ENCODE assay signal across 10 mouse cellular contexts in the genomic region with DNA sequence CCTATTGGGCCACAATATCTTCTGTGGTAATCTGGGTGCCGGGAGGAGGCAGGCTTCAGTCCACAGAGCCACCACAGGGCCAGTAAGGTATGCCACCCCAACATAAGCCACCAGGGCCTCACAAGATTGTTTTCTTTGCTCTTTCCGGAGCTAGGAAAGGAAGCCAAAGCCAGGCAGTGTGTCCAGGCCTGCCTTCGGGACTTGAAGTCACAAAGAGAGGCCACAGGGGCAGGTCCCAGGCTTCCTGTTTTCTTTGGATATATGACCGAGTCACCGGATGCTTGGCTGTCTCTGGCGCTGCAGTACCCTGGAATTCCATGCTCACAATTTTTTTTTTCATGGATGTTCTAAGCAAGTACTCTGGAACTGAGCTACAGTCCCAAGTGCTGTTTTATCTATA. TPM values are rescaled to one million over a fixed set of nuclear protein-coding genes. Genes with fewer than 3 reads are reported as not detected.
A peak's percentile ranks its signal among the peaks of the same experiment; 100 is the strongest.
DNase-seq lines count a peak whose midpoint lies in the region; ATAC-seq and TF ChIP-seq lines count a peak whose summit lies in the region.
"Had no signal": no experiment of that assay in that cellular context is flagged by ENCODE, and none has a peak within 500 bp of the region (broad histone marks: within the 10 kb centered on the region; RNA-seq: fewer than 3 reads in every experiment).

No protein-coding gene starts in this region.

- 0 out of 2 replicates have a peak, but pooled peaks have one; percentile 2 for TF ChIP-seq CTCF in kidney, adult 2 months (conservative IDR thresholded peaks at IDR 0.05; ENCODE audit: insufficient read depth, insufficient read length, low read depth, low read length)
- TF ChIP-seq CTCF in midbrain, postnatal 0 days (IDR thresholded peaks at IDR 0.05) = no peak

- DNase-seq in adrenal gland, postnatal 10 days = peak; percentile 62
- DNase-seq in embryonic facial prominence, embryonic 14.5 days (ENCODE audit: low spot score) = peak; percentile 66
- peak; percentile 94 for DNase-seq in kidney, adult 2 months
- DNase-seq in midbrain, postnatal 0 days (ENCODE audit: low spot score) = no peak
- DNase-seq in B cell, adult 2 months = no peak
- DNase-seq in layer of hippocampus, postnatal 36 days = no peak
- DNase-seq: liver, embryonic 13.5 days had no signal

- no peak overlapping the region for H3K4me3 ChIP-seq in embryonic facial prominence, embryonic 14.5 days (ENCODE audit: low read depth, low read length)
- H3K4me3 ChIP-seq in kidney, adult 2 months (ENCODE audit: insufficient read depth, low read depth, low read length) = no peak overlapping the region
- H3K4me3 ChIP-seq in liver, embryonic 16.5 days (ENCODE audit: low read depth, low read length) = no peak overlapping the region
- H3K4me3 ChIP-seq in midbrain, postnatal 0 days (ENCODE audit: low read depth, low read length) = no peak overlapping the region
- H3K4me3 ChIP-seq in hindbrain, embryonic 12.5 days = no peak overlapping the region
- H3K4me3 ChIP-seq: liver, embryonic 13.5 days had no signal

- 27% methylated on average over 6 of the region's 6 CpGs for WGBS in embryonic facial prominence, embryonic 14.5 days
- 40% methylated on average over 6 of the region's 6 CpGs for WGBS in kidney, adult 2 months
- WGBS in liver, embryonic 16.5 days (ENCODE audit: insufficient replicate concordance) = 47% methylated on average over 6 of the region's 6 CpGs
- WGBS in midbrain, postnatal 0 days = 83% methylated on average over 6 of the region's 6 CpGs
- WGBS in hindbrain, embryonic 12.5 days = 70% methylated on average over 6 of the region's 6 CpGs

- TF ChIP-seq POLR2A in kidney, adult 2 months (IDR thresholded peaks at IDR 0.05; ENCODE audit: low read depth, low read length) = no peak

- H3K36me3 ChIP-seq in embryonic facial prominence, embryonic 14.5 days (ENCODE audit: control insufficient read depth, insufficient read depth, low read length) = no peaks in the 10 kb centered on the region
- H3K36me3 ChIP-seq in kidney, adult 2 months (ENCODE audit: control insufficient read depth, insufficient read depth, low read length) = no peaks in the 10 kb centered on the region
- H3K36me3 ChIP-seq in liver, embryonic 16.5 days (ENCODE audit: control insufficient read depth, insufficient read depth) = no peaks in the 10 kb centered on the region
- H3K36me3 ChIP-seq in midbrain, postnatal 0 days (ENCODE audit: insufficient read depth, low read length) = no peaks in the 10 kb centered on the region
- H3K36me3 ChIP-seq in hindbrain, embryonic 12.5 days = no peaks in the 10 kb centered on the region
- H3K36me3 ChIP-seq: liver, embryonic 13.5 days had no signal

- H3K27ac ChIP-seq in embryonic facial prominence, embryonic 14.5 days (replicated peaks; ENCODE audit: low read depth, low read length) = no peak overlapping the region; the same call in 1 of the 2 replicates
- peak overlapping the region; percentile 90 for H3K27ac ChIP-seq in kidney, adult 2 months (ENCODE audit: insufficient read depth, low read depth, low read length)
- H3K27ac ChIP-seq in liver, embryonic 16.5 days (ENCODE audit: low read length) = no peak overlapping the region
- H3K27ac ChIP-seq in midbrain, postnatal 0 days (ENCODE audit: low read depth, low read length) = no peak overlapping the region
- no peak overlapping the region for H3K27ac ChIP-seq in hindbrain, embryonic 12.5 days
- H3K27ac ChIP-seq: liver, embryonic 13.5 days had no signal

- H3K4me1 ChIP-seq in embryonic facial prominence, embryonic 14.5 days (ENCODE audit: control insufficient read depth, insufficient read depth, low read length) = no peaks in the 10 kb centered on the region
- H3K4me1 ChIP-seq in kidney, adult 2 months (ENCODE audit: control insufficient read depth, insufficient read depth, low read length) = no peaks in the 10 kb centered on the region
- H3K4me1 ChIP-seq in liver, embryonic 16.5 days (ENCODE audit: control insufficient read depth, low read depth, low read length) = no peaks in the 10 kb centered on the region
- H3K4me1 ChIP-seq in midbrain, postnatal 0 days (ENCODE audit: insufficient read depth, low read length) = no peaks in the 10 kb centered on the region
- no peaks in the 10 kb centered on the region for H3K4me1 ChIP-seq in hindbrain, embryonic 12.5 days
- H3K4me1 ChIP-seq: liver, embryonic 13.5 days had no signal

- no peaks in the 10 kb centered on the region for H3K27me3 ChIP-seq in embryonic facial prominence, embryonic 14.5 days (replicated peaks; ENCODE audit: control insufficient read depth, insufficient read depth, low read length)
- no peaks in the 10 kb centered on the region for H3K27me3 ChIP-seq in kidney, adult 2 months (replicated peaks; ENCODE audit: control insufficient read depth, insufficient read depth, low read length)
- no peaks in the 10 kb centered on the region for H3K27me3 ChIP-seq in liver, embryonic 16.5 days (ENCODE audit: control insufficient read depth, insufficient read depth, low read depth, low read length)
- H3K27me3 ChIP-seq in midbrain, postnatal 0 days (ENCODE audit: insufficient read depth, low read length) = no peaks in the 10 kb centered on the region
- H3K27me3 ChIP-seq in hindbrain, embryonic 12.5 days = no peaks in the 10 kb centered on the region; the same call in 1 of the 2 replicates
- H3K27me3 ChIP-seq: liver, embryonic 13.5 days had no signal

- no peak overlapping the region for H3K9ac ChIP-seq in embryonic facial prominence, embryonic 14.5 days (ENCODE audit: low read depth, low read length)
- H3K9ac ChIP-seq in liver, embryonic 16.5 days (ENCODE audit: low read depth, low read length) = no peak overlapping the region
- H3K9ac ChIP-seq in midbrain, postnatal 0 days (replicated peaks; ENCODE audit: low read length, poor library complexity, severe bottlenecking) = no peak overlapping the region
- H3K9ac ChIP-seq in hindbrain, embryonic 12.5 days = no peak overlapping the region
- H3K9ac ChIP-seq: liver, embryonic 13.5 days had no signal

- no peak for ATAC-seq in embryonic facial prominence, embryonic 14.5 days (ENCODE audit: low read depth)
- peak; percentile 53; the same call in 1 of the 2 replicates for ATAC-seq in liver, embryonic 16.5 days (ENCODE audit: low read depth)
- ATAC-seq in midbrain, postnatal 0 days (ENCODE audit: low FRiP score) = no peak
- no peak for ATAC-seq in hindbrain, embryonic 12.5 days (ENCODE audit: low FRiP score)

- no peak overlapping the region for H3K4me2 ChIP-seq in embryonic facial prominence, embryonic 14.5 days (ENCODE audit: low read depth, low read length)
- H3K4me2 ChIP-seq in liver, embryonic 16.5 days (ENCODE audit: low read depth, low read length) = no peak overlapping the region
- no peak overlapping the region for H3K4me2 ChIP-seq in midbrain, postnatal 0 days (ENCODE audit: low read depth, low read length, poor library complexity, severe bottlenecking)
- no peak overlapping the region for H3K4me2 ChIP-seq in hindbrain, embryonic 12.5 days (replicated peaks)
- H3K4me2 ChIP-seq: liver, embryonic 13.5 days had no signal

- H3K9me3 ChIP-seq in embryonic facial prominence, embryonic 14.5 days (ENCODE audit: control insufficient read depth, low read length) = peaks cover 3% of the 10 kb centered on the region; the same call in 1 of the 2 replicates
- no peaks in the 10 kb centered on the region; the same call in 1 of the 2 replicates for H3K9me3 ChIP-seq in liver, embryonic 16.5 days (replicated peaks; ENCODE audit: control insufficient read depth, low read length)
- H3K9me3 ChIP-seq in midbrain, postnatal 0 days (ENCODE audit: low read length) = no peaks in the 10 kb centered on the region
- H3K9me3 ChIP-seq in hindbrain, embryonic 12.5 days (replicated peaks) = no peaks in the 10 kb centered on the region

RNA-seq across cellular contexts. Expression of a gene that starts 5.6 kb away (rescaled TPM):
- 10 to 100 TPM; 40.1 to 56.3 TPM for total RNA-seq in adrenal gland, postnatal 10 days (2021)
- polyA plus RNA-seq in embryonic facial prominence, embryonic 14.5 days (2014; fragmentation: Nextera tagmentation; extraction: Ambion mirVana) = 28.3 and 30.2 TPM in 2 replicates
- polyA plus RNA-seq in kidney, adult 2 months (2012; rRNA removed) = 67.7 and 84.6 TPM in 2 replicates
- 5.0 and 5.3 TPM in 2 replicates for polyA plus RNA-seq in liver, embryonic 16.5 days (2015; fragmentation: Nextera tagmentation; extraction: Ambion mirVana)
- total RNA-seq in midbrain, postnatal 0 days (2014; rRNA removed) = 18.0 and 18.8 TPM in 2 replicates
- 10.3 and 11.3 TPM in 2 replicates for polyA plus RNA-seq in midbrain, postnatal 0 days (2015; fragmentation: Nextera tagmentation; extraction: Ambion mirVana)
- 21.6 and 24.4 TPM in 2 replicates for polyA plus RNA-seq in hindbrain, embryonic 12.5 days (2016; fragmentation: Nextera tagmentation; extraction: Ambion mirVana)
- 10 to 100 TPM; 14.1 to 15.0 TPM for total RNA-seq in layer of hippocampus, postnatal 36 days (2021)

RNA-seq across cellular contexts. Expression of a gene that starts 22.8 kb away (rescaled TPM):
- 10 to 100 TPM in 1 of 2 experiments, 1 to 10 TPM in 1; 7.6 to 17.9 TPM for total RNA-seq in adrenal gland, postnatal 10 days (2021)
- 0.41 and 0.54 TPM in 2 replicates for polyA plus RNA-seq in embryonic facial prominence, embryonic 14.5 days (2014; fragmentation: Nextera tagmentation; extraction: Ambion mirVana)
- 11.9 and 19.5 TPM in 2 replicates for polyA plus RNA-seq in kidney, adult 2 months (2012; rRNA removed)
- 51.1 and 55.7 TPM in 2 replicates for polyA plus RNA-seq in liver, embryonic 16.5 days (2015; fragmentation: Nextera tagmentation; extraction: Ambion mirVana)
- not detected in 2 replicates for total RNA-seq in midbrain, postnatal 0 days (2014; rRNA removed)
- polyA plus RNA-seq in midbrain, postnatal 0 days (2015; fragmentation: Nextera tagmentation; extraction: Ambion mirVana) = 0.20 and 0.48 TPM in 2 replicates
- polyA plus RNA-seq in hindbrain, embryonic 12.5 days (2016; fragmentation: Nextera tagmentation; extraction: Ambion mirVana) = 0.26 and 1.1 TPM in 2 replicates
- not detected for total RNA-seq in layer of hippocampus, postnatal 36 days (2021)
- total RNA-seq: MEL had no signal

RNA-seq across cellular contexts. Expression of a gene that starts 59.5 kb away (rescaled TPM):
- 10 to 100 TPM; 33.1 to 37.2 TPM for total RNA-seq in adrenal gland, postnatal 10 days (2021)
- 10.7 and 12.1 TPM in 2 replicates for polyA plus RNA-seq in embryonic facial prominence, embryonic 14.5 days (2014; fragmentation: Nextera tagmentation; extraction: Ambion mirVana)
- 21.8 and 23.6 TPM in 2 replicates for polyA plus RNA-seq in kidney, adult 2 months (2012; rRNA removed)
- polyA plus RNA-seq in liver, embryonic 16.5 days (2015; fragmentation: Nextera tagmentation; extraction: Ambion mirVana) = 3.8 and 5.0 TPM in 2 replicates
- total RNA-seq in midbrain, postnatal 0 days (2014; rRNA removed) = 14.9 and 15.2 TPM in 2 replicates
- 2.9 TPM in 2 replicates for polyA plus RNA-seq in midbrain, postnatal 0 days (2015; fragmentation: Nextera tagmentation; extraction: Ambion mirVana)
- polyA plus RNA-seq in hindbrain, embryonic 12.5 days (2016; fragmentation: Nextera tagmentation; extraction: Ambion mirVana) = 10.6 and 11.2 TPM in 2 replicates
- 1 to 10 TPM; 6.3 to 7.0 TPM for total RNA-seq in layer of hippocampus, postnatal 36 days (2021)

RNA-seq across cellular contexts. Expression of a gene that starts 59.9 kb away (rescaled TPM):
- 10 to 100 TPM; 37.2 to 45.4 TPM for total RNA-seq in adrenal gland, postnatal 10 days (2021)
- polyA plus RNA-seq in embryonic facial prominence, embryonic 14.5 days (2014; fragmentation: Nextera tagmentation; extraction: Ambion mirVana) = 21.6 and 25.3 TPM in 2 replicates
- polyA plus RNA-seq in kidney, adult 2 months (2012; rRNA removed) = 27.1 and 32.9 TPM in 2 replicates
- polyA plus RNA-seq in liver, embryonic 16.5 days (2015; fragmentation: Nextera tagmentation; extraction: Ambion mirVana) = 12.9 and 13.9 TPM in 2 replicates
- 15.9 and 26.0 TPM in 2 replicates for total RNA-seq in midbrain, postnatal 0 days (2014; rRNA removed)
- 17.4 and 18.1 TPM in 2 replicates for polyA plus RNA-seq in midbrain, postnatal 0 days (2015; fragmentation: Nextera tagmentation; extraction: Ambion mirVana)
- polyA plus RNA-seq in hindbrain, embryonic 12.5 days (2016; fragmentation: Nextera tagmentation; extraction: Ambion mirVana) = 15.5 and 16.3 TPM in 2 replicates
- total RNA-seq in layer of hippocampus, postnatal 36 days (2021) = 10 to 100 TPM; 23.6 to 26.6 TPM

Comparison
In these comparisons a context has a peak if more than half of its experiments do, and no peak if none do; other contexts are left out.
1. DNase-seq: peak in adrenal gland, postnatal 10 days (single experiment), embryonic facial prominence, embryonic 14.5 days (single experiment) and kidney, adult 2 months (single experiment); none in midbrain, postnatal 0 days (single experiment), B cell, adult 2 months (0 of 2) and layer of hippocampus, postnatal 36 days (0 of 2).